Mouse (Mus musculus) liver, adult 2 months (tissue): ENCODE results near the gene Slc35g1.

ENCODE experiments used
- CTCF ChIP-seq: fragments of 200-500 bp; IDR thresholded peaks from 2 replicates; pipeline ENCODE4 v1.5.1; 2011; ENCODE audit warnings: low read depth, low read length, control low read depth
- POLR2A ChIP-seq: fragments of 200-500 bp; IDR thresholded peaks from 2 replicates; pipeline ENCODE4 v1.6.1; 2011; ENCODE audit warnings: low read length, control low read depth; ENCODE audit not compliant: insufficient read depth; ENCODE audit errors: extremely low read depth

DNA sequence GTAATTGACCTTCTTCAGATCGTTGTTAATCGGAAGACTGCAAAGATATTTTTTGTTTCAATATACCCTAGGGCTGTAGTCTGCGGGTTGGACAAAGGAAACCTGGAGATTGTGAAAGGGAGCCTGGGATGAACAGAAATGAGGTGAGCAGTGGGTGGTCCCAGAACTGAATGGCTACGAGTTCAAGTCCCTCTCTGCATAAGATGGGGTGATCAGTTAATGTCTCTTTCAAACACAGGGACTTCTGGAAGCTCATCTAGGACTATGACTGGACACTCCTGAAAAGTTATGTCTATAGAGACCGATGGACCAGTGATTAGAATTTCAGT, 46.8 kb upstream of the Slc35g1 start:
- TF ChIP-seq CTCF (no peak), POLR2A (no peak)
